Mouse (Mus musculus): ENCODE measurements around the gene Adcy4.

Adcy4 gene

DNA sequence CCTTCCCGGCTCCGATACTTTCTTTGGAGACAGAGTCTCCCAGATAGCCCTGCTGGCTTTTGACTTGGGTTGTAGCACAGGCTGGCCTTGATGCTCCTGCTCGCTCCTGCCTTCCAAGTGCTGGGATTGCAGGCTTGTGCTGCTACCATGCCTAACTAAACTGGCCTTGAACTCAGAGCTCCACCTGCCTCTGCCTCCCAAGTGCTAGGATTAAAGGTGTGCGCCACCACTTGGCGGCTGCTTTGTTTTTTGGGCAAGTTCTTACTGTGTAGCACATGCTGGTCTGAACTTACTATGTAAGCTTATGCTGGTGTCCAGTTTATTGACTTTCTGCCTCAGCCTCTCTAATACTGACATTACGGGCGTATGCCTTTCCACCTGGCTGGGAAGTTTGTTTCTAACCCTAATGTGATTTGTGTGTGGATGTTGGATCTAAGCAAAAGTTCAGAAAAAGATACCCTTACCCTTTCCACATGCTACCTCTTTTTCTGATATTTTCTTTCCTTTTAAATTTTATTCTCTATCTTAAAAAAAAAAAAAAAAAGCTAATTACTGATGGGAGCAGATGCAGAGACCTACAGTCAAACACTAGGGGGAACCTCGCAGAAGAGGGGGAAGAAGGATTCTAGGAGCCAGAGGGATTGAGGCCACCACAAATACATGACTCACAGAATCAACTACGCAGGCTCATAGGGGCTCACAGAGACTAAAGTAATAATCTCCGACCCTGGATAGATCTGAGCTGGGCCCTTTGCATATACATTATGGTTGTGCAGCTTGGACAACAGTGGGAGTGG is 36.6 kb downstream of the Adcy4 start:
- DNase-seq, result no peak

DNA sequence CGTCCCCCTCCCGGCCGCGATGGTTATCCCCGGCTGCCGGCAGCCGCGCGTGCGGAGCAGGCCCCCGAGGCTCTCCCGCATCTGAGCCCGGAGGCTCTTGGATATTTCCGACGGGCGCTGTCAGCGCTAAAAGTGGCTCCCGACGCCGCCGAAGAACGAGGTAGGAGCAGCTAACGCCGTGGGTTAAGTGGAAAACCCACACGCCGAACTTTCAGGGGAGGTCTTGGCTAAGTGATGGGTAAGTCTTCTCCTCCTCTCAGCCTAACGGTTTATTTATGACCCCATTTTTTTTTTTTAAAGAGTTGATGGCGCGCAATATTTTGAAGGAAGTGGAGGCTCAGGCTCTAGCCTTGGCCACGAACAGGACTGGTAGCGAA is 38.0 kb downstream of the Adcy4 start:
- no peak for DNase-seq

DNA sequence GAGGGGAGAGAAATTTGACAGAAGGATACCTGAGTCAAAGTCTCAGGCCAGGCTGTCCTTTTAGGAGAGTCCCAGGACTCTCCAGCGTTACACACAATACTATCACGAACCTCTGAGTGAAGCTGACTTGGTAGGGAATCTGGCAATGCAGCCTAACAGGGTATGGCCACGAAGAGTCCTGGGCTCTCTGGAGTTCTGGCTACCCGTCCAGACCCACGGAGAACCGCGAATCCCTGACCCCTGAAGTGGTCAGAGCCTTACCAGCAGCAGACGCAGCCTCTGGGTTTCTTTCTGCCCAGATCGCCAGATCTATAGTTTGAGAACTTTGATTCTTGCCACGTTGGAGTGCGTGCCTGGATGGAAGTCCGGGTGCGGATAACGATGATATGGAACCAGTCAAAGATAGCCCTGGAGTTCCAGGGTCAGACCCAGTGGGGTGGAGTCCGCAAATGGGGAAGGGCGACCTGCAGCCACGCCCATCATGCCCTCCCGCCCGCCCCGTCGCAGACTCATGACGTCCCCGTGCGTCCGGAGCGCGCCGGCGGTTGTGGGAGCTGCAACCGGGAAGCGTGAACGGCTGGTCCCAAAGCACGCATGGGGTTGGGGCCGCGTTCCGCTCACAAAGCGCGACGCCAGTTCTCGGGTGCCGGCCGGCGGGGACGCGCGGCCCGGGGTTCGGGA is 38.6 kb downstream of the Adcy4 start, which contains the start of the genes Dhrs1 and Nop9:
Gene Dhrs1, minus strand, starts transcription at position 511 of the 681 bp plus-strand sequence.
Gene Nop9, plus strand, starts transcription at position 514 of the 681 bp plus-strand sequence.
- DNase-seq, result peak; percentile 89 to 90

DNA sequence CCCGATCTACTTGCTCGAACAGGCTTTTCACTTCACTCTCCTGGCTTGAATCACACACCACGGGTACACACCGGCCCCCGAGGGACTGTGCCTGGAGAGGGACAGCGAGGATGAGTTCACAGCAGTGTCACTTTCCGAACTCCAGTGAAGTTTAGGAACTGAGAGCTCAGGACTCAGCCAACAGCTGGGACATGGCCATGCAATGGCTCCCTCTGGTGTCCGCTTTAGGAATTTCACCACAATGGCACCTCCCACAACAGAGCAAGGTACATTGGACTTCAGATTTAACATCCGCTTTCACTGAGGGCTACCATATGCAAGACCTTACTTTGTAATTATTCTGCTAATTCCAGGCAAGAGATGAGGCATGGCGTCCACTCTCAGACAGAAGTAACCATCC is 40.2 kb downstream of the Adcy4 start:
- peak; percentile 93 to 94 for DNase-seq

DNA sequence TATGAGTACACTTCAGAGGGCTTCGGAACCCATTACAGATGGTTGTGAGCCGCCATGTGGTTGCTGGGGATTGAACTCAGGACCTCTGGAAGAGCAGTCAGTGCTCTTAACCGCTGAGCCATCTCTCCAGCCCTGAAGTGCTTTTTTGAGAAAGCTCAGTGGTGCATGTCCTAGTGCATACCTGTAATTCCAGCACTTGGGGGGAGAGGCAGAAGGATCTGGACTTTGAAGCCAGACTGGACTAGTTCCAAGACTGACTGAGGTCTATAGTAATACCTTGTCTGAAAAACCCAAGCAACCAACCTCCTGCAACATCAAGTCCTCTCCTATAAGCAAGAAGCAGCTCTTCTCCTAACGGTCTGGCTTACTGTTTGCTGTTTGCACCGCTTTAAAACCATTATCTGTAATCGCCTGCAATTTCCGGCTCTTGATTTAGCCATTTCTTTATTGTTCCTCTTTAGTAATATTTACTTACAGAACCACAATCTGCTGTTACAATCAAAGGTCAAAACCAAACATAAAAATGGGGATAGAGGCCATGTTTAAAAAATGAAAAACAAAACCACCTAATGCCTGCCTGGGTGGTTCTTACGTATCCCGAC is 46.7 kb downstream of the Adcy4 start:
- DNase-seq, result no peak

DNA sequence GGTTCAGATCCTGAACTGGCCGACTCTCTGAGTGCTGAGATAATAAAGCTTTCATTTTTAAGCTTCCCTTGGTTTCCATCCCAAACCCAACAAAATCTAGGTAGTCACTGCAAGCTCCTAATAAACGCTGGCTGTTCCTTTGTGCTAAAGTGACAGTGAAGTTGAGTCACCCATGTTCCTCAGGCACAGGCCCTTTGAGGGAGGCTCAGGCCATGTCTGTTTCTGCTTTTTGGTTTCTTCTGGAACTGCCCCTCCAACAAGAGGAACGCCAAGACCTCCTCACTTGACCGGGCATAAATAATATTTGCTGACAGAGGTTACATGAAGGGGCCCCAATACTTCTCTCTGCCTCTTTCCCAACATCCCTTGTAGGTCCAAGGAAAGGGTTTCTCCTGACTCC is 48.1 kb downstream of the Adcy4 start:
- DNase-seq, result no peak

DNA sequence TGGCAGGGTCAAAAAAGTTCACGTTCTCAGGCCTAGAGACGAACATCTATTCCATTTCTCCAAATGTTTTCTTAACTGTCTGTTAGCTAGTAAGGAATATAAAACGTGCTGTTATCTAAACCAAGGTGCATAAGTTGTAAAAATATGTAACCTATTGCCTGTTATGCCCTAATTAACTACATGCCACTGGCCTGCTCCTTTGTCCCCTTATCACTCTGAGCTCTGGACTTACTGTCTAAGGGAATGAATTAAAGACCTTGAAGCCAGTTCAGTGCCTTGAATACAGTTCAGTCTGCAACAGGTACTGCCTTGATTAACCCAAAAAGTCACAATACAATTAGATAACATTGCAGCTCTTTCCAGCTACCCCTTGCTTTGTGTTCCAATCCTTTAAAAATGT is 48.6 kb downstream of the Adcy4 start:
- no peak for DNase-seq

DNA sequence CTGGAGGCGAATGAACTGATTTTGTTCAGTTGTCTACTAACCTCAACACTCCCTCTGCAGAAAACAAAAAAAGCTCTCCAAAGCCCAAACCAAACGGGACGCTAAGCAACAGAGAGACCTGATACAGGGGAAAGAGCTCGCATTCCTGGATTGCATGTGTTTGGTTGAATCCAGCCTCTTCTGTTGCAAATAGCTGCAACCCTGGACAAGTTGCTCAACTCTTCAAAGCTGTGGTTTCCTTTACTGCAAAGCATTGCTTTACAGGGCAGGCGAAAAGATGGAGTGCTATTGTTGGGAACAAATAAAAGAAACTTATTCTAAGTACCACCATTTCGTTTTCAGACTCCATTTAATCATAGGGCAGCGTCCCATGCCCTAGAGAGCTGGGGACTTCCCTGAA is 49.0 kb downstream of the Adcy4 start:
- DNase-seq, result no peak

DNA sequence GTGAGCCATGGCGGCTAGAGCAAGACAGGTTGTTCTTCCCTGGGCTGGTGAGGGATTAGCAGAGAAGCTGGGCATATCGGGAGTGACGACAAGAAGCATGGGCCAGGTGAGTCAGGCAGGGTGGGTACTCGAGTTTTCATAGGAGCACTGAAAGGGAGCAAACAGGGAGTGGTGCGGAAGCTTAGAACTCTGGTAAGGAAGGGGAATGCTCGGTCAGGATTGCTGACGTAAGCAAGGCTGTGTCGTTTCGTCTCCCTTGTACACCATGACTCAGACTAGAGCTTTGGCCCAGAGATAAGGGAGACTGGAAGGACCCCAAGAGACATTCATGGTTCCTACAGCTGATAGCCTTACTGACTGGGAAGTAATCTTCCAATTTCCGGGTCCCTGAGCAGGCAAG is 50.0 kb downstream of the Adcy4 start:
- DNase-seq, result no peak

DNA sequence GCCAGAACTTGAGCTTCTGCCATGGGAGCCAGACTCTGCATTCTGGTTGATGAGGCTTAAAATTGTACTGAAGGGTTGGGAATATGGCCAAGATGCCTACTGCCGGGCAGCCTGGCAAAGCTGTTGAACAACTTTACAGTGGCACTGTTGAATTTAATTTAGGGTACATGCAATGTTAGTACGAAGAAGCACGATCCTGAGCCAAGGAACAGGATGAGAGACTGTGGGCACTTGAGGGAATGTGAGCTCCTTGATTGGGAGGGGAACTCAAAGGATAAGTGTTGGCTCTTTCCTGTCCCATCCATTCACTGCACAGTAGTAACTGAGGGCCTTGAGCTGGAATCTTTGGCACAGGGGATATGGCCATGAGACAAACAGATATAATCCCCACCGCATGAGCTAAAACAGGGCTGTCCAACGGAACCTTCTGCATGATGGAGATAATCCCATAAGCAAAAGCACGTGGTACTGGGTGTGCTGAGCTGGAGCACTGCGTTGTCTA is 53.3 kb downstream of the Adcy4 start:
- no peak for DNase-seq

DNA sequence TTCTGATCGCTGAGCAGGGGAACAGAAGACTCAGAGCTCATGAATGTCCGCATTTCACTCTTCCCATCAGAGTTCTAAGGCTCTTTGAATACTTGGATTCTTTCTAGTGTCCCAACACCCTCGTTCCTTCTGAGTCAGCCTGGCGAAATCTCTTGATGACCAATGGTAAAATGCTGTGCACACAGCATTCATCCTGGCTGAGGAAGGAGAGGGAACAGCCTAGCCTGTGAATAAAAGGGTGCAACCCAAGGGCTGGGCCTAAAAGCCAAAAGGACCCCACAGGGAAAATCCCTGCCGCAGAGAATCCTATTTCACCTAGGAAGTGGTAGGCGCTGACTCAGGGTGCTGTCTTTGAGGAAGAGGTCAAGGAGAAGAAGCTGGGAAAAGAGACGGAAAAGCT is 53.8 kb downstream of the Adcy4 start:
- no peak for DNase-seq

DNA sequence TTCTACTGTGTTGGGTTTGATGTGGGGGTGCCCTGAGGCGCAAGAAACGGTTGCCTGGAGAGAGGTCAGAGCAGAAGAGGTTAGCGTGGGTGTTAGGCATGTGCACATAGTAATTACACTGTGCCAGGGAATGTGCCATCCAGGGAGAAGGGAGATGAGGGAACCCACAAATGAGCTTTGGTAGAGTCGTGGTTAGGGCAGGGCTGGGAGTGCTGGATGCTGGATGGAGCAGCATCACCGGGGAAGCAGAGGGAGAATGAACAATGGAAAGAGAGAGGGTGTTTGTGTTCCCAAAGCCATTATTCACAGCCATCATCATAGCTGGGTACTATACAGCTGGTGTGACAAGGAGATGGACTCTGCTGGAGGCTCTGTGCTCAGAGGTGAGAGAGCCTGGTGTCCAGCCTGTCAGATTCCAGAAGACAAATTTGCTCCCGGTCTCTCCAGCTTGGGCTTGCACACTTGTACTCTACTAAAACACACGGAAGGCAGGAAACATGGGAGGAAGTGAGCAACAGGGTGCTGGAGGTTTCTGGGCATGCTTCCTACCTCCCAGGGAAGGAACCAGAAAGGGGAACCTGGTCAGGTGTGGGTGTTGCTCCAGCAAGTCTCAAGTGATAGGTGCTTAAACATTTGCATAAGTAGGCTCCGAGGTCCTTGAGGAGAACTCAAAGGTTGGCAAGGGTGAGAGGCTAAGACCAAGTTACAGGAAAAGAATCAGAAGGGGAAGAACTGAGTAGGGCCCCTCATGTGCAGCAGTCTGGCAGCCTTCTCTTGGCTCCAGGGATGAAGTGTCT is 55.8 kb downstream of the Adcy4 start:
- DNase-seq, result peak; percentile 20 to 22

DNA sequence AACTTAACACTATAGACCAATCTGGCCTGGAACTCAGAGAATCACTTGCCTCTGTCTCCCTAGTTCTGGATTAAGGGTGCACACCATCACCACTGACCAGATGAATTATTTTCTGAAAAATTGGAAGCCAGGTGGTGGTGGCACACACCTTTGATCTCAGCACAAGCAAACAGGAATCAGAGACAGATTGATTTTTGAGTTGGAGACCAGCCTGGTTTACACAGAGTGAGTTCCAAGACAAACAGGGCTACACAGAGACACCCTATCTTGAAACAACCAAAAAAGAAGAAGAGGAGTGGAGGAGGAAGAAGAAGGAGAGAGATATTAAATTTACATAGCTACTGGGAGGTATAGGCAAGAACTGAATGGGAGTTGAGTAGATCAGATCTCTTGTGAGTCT is 57.6 kb downstream of the Adcy4 start:
- no peak for DNase-seq

DNA sequence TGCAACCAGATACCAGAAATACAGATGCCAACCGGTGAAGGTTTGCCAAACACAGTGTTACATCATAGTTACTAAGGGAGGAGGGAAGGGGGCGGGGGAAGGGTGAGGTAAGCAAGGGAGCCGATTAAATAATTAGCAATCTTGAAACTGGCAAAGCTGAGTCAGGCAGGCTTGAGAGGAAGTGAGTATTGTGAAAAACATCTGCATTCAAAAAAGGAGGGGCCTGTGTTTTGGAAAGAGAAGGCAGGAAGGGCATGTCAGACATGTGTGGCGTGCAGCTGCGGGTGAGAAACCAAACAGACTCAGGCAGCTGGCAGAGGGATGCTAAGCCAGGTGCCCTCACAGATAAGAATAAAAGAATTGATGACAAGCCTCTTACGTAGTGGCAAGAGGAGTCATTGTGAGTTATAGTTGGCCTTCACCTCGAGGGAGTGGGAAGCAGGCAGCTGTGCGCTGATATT is 59.5 kb downstream of the Adcy4 start:
- peak; percentile 74 to 82 for DNase-seq

DNA sequence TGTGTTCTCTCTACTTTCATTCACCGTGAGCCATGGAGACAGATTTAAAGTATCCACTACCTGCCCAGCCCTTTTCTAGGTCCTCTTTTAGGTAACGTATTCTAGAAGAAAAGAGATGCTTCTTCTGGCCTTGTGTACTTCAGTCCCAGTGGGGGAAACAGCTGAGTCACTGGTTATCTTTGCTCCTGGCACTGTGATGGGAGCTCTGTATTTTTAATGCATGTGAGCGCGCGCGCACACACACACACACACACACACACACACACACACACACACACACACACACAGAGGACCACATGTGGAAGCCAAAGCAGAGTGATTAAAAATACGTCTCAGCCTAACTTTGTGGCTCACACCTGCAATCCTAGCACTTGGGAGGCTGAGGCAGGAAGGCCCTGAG is 60.5 kb downstream of the Adcy4 start:
- no peak for DNase-seq

DNA sequence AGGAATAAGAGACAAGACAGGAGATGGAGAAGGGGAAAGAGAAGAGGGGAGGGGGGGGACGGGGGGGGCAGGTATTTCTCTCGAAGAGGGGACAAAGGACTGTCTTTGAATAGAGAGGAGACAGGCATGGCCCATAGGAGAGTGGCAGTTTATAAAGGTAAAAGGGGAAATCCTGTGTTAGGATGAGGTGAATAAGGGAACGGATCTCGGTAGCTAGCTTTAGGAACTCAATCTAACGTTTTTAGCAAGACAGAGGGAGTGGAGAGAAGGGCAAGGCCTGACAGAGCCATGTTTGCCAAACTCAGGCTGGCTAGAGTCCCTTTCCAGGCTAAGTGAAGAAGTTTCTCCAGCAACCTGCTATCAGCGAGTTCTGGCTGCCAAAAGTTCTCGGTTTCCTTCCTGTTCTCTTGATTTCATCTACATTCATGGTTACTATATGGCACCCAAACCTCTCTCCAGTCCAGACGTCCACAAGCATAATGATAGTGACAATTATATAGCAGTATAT is 61.4 kb downstream of the Adcy4 start:
- no peak for DNase-seq

DNA sequence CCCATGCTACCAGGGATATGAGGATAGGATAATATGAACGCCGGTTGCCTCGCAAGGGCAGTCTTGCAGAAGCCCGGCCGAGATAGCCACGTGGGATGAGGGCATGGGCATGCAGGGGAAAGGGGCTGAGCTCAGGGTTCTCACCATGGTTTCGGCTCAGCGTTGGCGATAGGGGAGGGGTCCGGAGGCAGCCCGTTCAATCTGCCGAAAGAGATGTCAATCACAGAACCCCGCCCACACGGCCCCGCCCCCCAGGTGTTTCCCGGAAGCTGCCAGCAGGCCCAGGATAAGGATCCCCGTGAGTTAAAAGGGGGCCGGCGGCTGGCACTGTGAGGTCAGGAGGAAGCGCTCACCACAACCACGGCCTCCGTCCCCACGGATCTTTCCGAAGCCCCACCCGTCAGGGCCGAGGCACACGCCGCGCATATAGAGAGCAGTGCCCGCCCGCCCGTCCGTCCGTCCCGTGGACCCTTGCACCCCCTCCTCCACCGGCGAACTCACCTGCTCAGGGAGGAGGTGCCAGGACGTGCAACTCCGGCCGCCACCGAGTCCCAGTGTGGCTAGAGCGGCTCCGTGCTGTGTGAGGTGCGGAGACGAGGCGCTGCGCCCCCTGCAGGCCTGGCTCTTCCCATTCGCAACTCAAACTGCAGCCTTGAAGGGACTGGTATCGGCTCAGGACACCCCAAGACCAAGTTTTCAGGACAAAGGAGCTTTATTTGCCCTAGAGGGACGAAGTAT is 62.0 kb downstream of the Adcy4 start, which contains the start of gene Rabggta:
Gene Rabggta, minus strand, starts transcription at position 564 of the 738 bp plus-strand sequence.
- peak; percentile 96 to 97 for DNase-seq

DNA sequence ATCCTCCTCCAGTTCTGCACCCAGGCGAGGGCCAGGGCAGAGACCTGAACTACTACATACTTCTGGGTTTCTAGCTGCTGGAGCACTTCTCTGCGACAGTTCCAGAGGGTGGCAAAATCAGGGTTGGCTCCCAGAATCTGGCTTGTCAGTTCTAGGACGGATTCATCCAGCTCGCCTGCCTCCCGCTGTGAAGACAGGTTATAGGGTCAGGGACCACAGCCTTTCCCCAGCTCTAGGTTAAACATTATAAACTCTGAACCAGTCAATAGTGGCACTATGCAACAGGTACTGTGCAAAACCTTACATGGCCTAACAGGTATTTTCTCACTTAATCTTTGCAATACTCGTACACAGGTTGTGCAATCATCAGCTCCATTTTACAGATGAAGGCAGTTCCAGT is 62.8 kb downstream of the Adcy4 start:
- DNase-seq, result no peak

DNA sequence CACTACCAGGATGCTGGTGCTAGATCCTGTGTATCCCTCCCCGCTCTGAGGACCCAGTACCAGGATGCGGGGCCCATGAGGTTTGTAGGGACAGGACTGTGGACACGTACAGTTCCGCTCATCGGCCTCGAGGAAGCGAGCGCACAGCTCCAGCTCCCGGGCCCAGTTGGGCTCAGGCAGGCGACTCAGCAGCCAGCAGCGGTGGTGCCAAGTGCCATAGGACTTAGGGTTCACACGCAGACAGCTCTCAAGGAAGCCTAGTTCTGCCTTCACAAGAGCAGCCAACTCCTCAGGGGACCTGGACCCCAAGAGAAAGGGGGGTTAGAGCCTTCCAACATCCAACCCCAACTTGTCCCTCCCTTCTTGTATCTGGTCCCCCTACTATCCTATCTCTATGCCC is 63.2 kb downstream of the Adcy4 start:
- DNase-seq, result no peak

DNA sequence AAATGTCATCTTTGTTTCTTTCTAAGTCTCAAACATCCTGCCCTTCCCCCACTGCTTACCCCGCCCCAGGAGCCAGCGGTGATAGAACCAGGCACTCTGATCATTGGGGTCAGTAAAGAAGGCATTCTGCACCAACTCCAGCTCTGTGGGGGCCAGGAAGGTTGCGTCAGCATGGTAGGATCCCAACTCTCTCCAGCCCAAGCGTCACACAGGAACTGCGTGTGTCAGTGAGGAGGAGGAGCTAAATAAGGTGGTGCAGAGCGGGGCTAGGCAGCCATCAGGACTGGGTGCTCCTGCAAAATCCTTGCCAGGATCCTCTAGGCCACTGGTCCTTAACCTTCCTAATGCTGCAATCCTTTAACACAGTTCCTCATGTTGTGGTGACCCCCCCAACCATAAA is 64.2 kb downstream of the Adcy4 start:
- DNase-seq, result no peak
